Mouse (Mus musculus) neural tube, embryonic 11.5 days (tissue): ENCODE data around the gene Pim1. TPM values are rescaled to one million over a fixed set of nuclear protein-coding genes. Genes with fewer than 3 reads are reported as not detected.
"Not testable (repeated sequence)": the region's sequence is repeated elsewhere in the genome, so short reads cannot be mapped to it uniquely, and the experiment has no call there.

ENCODE experiments used
- ATAC-seq: fragments of 200-750 bp; cut with Nextera tagmentation; 2 replicates; pipeline ENCODE4 v1.8.0; 2017; ENCODE audit warnings: moderate number of reproducible peaks, mild to moderate bottlenecking, moderate TSS enrichment, moderate library complexity; ENCODE audit not compliant: insufficient read depth, low FRiP score, low TSS enrichment
- DNase-seq: peaks from one replicate; pipeline ENCODE4 v3.0.0-alpha.2; 2015; ENCODE audit warnings: low spot score
- H3K27ac ChIP-seq: fragments of 300-500 bp; sonication (generic); 2 replicates; pipeline ENCODE4 v1.5.1; 2014; ENCODE audit warnings: low read depth, mild to moderate bottlenecking, low read length
- H3K27me3 ChIP-seq: fragments of 300-500 bp; sonication (generic); 2 replicates; pipeline ENCODE4 v1.6.1; 2014; ENCODE audit warnings: mild to moderate bottlenecking, low read length, mixed read lengths; ENCODE audit not compliant: control insufficient read depth, insufficient read depth
- H3K36me3 ChIP-seq: fragments of 300-500 bp; sonication (generic); 2 replicates; pipeline ENCODE4 v1.6.1; 2014; ENCODE audit warnings: mild to moderate bottlenecking, low read length, moderate library complexity, mixed read lengths; ENCODE audit not compliant: control insufficient read depth, insufficient read depth
- H3K4me1 ChIP-seq: fragments of 300-500 bp; sonication (generic); 2 replicates; pipeline ENCODE4 v1.6.1; 2014; ENCODE audit warnings: low read length, mixed read lengths; ENCODE audit not compliant: control insufficient read depth, insufficient read depth
- H3K4me2 ChIP-seq: fragments of 300-500 bp; sonication (generic); 2 replicates; pipeline ENCODE4 v1.6.1; 2014; ENCODE audit warnings: low read depth, mild to moderate bottlenecking, moderate library complexity
- H3K4me3 ChIP-seq: fragments of 300-500 bp; sonication (generic); 2 replicates; pipeline ENCODE4 v1.5.1; 2014; ENCODE audit warnings: low read depth, low read length
- H3K9ac ChIP-seq: fragments of 300-500 bp; sonication (generic); 2 replicates; pipeline ENCODE4 v1.6.1; 2014; ENCODE audit warnings: mild to moderate bottlenecking, low read length
- H3K9me3 ChIP-seq: fragments of 300-500 bp; sonication (generic); 2 replicates; pipeline ENCODE4 v1.6.1; 2016; ENCODE audit warnings: low read length; ENCODE audit not compliant: control insufficient read depth
- WGBS: fragments of 180-500 bp; shearing (Covaris S2); extraction: QIAGEN DNeasy Blood & Tissue Kit; methylation state at CpG from one replicate; pipeline ENCODE4 v1.1.7; 2014; 5-methylcytosine and 5-hydroxymethylcytosine counted together
- polyA plus RNA-seq: library from polyadenylated mRNA; unstranded; fragments of >200 nt; fragmentation: Nextera tagmentation; extraction: Ambion mirVana; gene quantifications from 2 replicates; pipeline ENCODE4 v1.2.1, GENCODE M21; 2014

The Pim1 gene
- polyA plus RNA-seq, 1 experiment from 2014 or later, result 23.1 TPM

- no peak for DNase-seq
- Histone ChIP-seq H3K4me3 (no peak overlapping the region; the same call in 1 of the 2 replicates), H3K27ac (no peak overlapping the region), H3K4me2 (no peak overlapping the region), H3K36me3 (peaks cover 8% of the 10 kb centered on the region), H3K27me3 (no peaks in the 10 kb centered on the region), H3K9me3 (no peaks in the 10 kb centered on the region), H3K9ac (no peak overlapping the region; the same call in 1 of the 2 replicates), H3K4me1 (peaks cover 6% of the 10 kb centered on the region; the same call in 1 of the 2 replicates)
- WGBS, result 79% methylated on average over 10 of the region's 10 CpGs
- no peak for ATAC-seq
Measured at GRCm38 (mm10) chr17:29494062-29494731, 3.6 kb downstream of the Pim1 start.

GRCm38 (mm10) chr17:29494732-29495076 is 4.2 kb downstream of the Pim1 start:
- DNase-seq (no peak), ATAC-seq (no peak)
- WGBS, result 67% methylated on average over 7 of the region's 8 CpGs
- Histone ChIP-seq H3K36me3 (peaks cover 8% of the 10 kb centered on the region), H3K4me1 (peaks cover 3% of the 10 kb centered on the region; the same call in 1 of the 2 replicates), H3K9ac (no peak overlapping the region), H3K9me3 (no peaks in the 10 kb centered on the region), H3K4me2 (no peak overlapping the region), H3K4me3 (no peak overlapping the region), H3K27ac (no peak overlapping the region), H3K27me3 (no peaks in the 10 kb centered on the region)

GRCm38 (mm10) chr17:29496211-29497070 is 5.9 kb downstream of the Pim1 start:
- 84% methylated on average over 6 of the region's 6 CpGs for WGBS
- H3K36me3 ChIP-seq, result peaks cover 8% of the 10 kb centered on the region
- no peak for ATAC-seq

GRCm38 (mm10) chr17:29497071-29497354 is 6.5 kb downstream of the Pim1 start:
- ATAC-seq (no peak), DNase-seq (no peak)
- Histone ChIP-seq H3K36me3 (peaks cover 8% of the 10 kb centered on the region), H3K27ac (no peak overlapping the region), H3K9ac (no peak overlapping the region), H3K9me3 (no peaks in the 10 kb centered on the region), H3K4me1 (peaks cover 3% of the 10 kb centered on the region; the same call in 1 of the 2 replicates), H3K4me3 (no peak overlapping the region), H3K27me3 (no peaks in the 10 kb centered on the region), H3K4me2 (no peak overlapping the region)
- WGBS, result 96% methylated on average over 3 of the region's 3 CpGs

More at GRCm38 (mm10) chr17:29496211-29497070, 5.9 kb downstream of the Pim1 start:
- H3K4me1 ChIP-seq, result peaks cover 3% of the 10 kb centered on the region; the same call in 1 of the 2 replicates
- H3K27me3 ChIP-seq, result no peaks in the 10 kb centered on the region
- H3K27ac ChIP-seq, result no peak overlapping the region
- H3K9ac ChIP-seq, result no peak overlapping the region
- no peaks in the 10 kb centered on the region for H3K9me3 ChIP-seq
- no peak overlapping the region for H3K4me2 ChIP-seq
- DNase-seq, result no peak
- no peak overlapping the region for H3K4me3 ChIP-seq

- not testable (repeated sequence) for ATAC-seq, DNase-seq, H3K27me3 ChIP-seq, H3K9ac ChIP-seq, H3K36me3 ChIP-seq, H3K9me3 ChIP-seq, H3K27ac ChIP-seq, H3K4me2 ChIP-seq, H3K4me1 ChIP-seq, H3K4me3 ChIP-seq
- 68% methylated on average over 1 of the region's 1 CpGs for WGBS
Measured at GRCm38 (mm10) chr17:29497481-29497880, 6.9 kb downstream of the Pim1 start.

- Histone ChIP-seq H3K9me3 (no peaks in the 10 kb centered on the region), H3K27ac (no peak overlapping the region), H3K4me1 (peaks cover 1% of the 10 kb centered on the region; the same call in 1 of the 2 replicates), H3K4me3 (no peak overlapping the region), H3K4me2 (no peak overlapping the region), H3K9ac (no peak overlapping the region), H3K36me3 (peaks cover 8% of the 10 kb centered on the region), H3K27me3 (no peaks in the 10 kb centered on the region)
- ATAC-seq (no peak), DNase-seq (no peak)
- WGBS, result 61% methylated on average over 4 of the region's 4 CpGs
Measured at GRCm38 (mm10) chr17:29498028-29498427, 7.5 kb downstream of the Pim1 start.

GRCm38 (mm10) chr17:29498952-29499351 is 8.4 kb downstream of the Pim1 start:
- not testable (repeated sequence) for DNase-seq, ATAC-seq, H3K4me1 ChIP-seq, H3K4me3 ChIP-seq, H3K4me2 ChIP-seq, H3K27ac ChIP-seq, H3K9ac ChIP-seq, H3K9me3 ChIP-seq, H3K36me3 ChIP-seq, H3K27me3 ChIP-seq
- WGBS, result 87% methylated on average over 2 of the region's 2 CpGs

- H3K9ac ChIP-seq, result no peak overlapping the region
- WGBS, result 73% methylated on average over 6 of the region's 6 CpGs
- DNase-seq, result no peak
- H3K27ac ChIP-seq, result no peak overlapping the region
- H3K27me3 ChIP-seq, result no peaks in the 10 kb centered on the region
- H3K4me1 ChIP-seq, result no peaks in the 10 kb centered on the region
- H3K4me3 ChIP-seq, result no peak overlapping the region
- H3K9me3 ChIP-seq, result no peaks in the 10 kb centered on the region
- no peak for ATAC-seq
- no peak overlapping the region for H3K4me2 ChIP-seq
- H3K36me3 ChIP-seq, result peaks cover 2% of the 10 kb centered on the region
Measured at GRCm38 (mm10) chr17:29499511-29499910, 9.0 kb downstream of the Pim1 start.
